Mouse (Mus musculus) limb, embryonic 15.5 days (tissue): ENCODE results near the gene Slc26a3. TPM values are rescaled to one million over a fixed set of nuclear protein-coding genes. Genes with fewer than 3 reads are reported as not detected.

Experiments used
- ATAC-seq: fragments of 200-750 bp; cut with Nextera tagmentation; 2 replicates; pipeline ENCODE4 v1.8.0; 2017; ENCODE audit warnings: low read depth, moderate TSS enrichment; ENCODE audit not compliant: insufficient number of reproducible peaks, low FRiP score, low TSS enrichment
- H3K27ac ChIP-seq: fragments of 300-500 bp; sonication (generic); 2 replicates; pipeline ENCODE4 v1.5.1; 2015; ENCODE audit warnings: moderate library complexity, mild to moderate bottlenecking, inconsistent platforms
- H3K27me3 ChIP-seq: fragments of 300-500 bp; sonication (generic); 2 replicates; pipeline ENCODE4 v1.6.1; 2015; ENCODE audit warnings: inconsistent platforms
- H3K36me3 ChIP-seq: fragments of 300-500 bp; sonication (generic); 2 replicates; pipeline ENCODE4 v1.6.1; 2015; ENCODE audit warnings: inconsistent platforms
- H3K4me1 ChIP-seq: fragments of 300-500 bp; sonication (generic); 2 replicates; pipeline ENCODE4 v1.6.1; 2015; ENCODE audit warnings: inconsistent platforms
- H3K4me2 ChIP-seq: fragments of 300-500 bp; sonication (generic); 2 replicates; pipeline ENCODE4 v1.6.1; 2015; ENCODE audit warnings: mild to moderate bottlenecking, inconsistent platforms
- H3K4me3 ChIP-seq: fragments of 300-500 bp; sonication (generic); 2 replicates; pipeline ENCODE4 v1.5.1; 2015; ENCODE audit warnings: mild to moderate bottlenecking, inconsistent platforms
- H3K9ac ChIP-seq: fragments of 300-500 bp; sonication (generic); 2 replicates; pipeline ENCODE4 v1.6.1; 2015; ENCODE audit warnings: inconsistent platforms
- H3K9me3 ChIP-seq: fragments of 300-500 bp; sonication (generic); 2 replicates; pipeline ENCODE4 v1.6.1; 2016; ENCODE audit warnings: inconsistent platforms
- WGBS: fragments of 180-500 bp; shearing (Covaris S2); methylation state at CpG from one replicate; pipeline ENCODE4 v1.1.7; 2015; 5-methylcytosine and 5-hydroxymethylcytosine counted together
- polyA plus RNA-seq: library from polyadenylated mRNA; unstranded; fragments of >200 nt; fragmentation: Nextera tagmentation; extraction: Ambion mirVana; gene quantifications from 2 replicates; pipeline ENCODE4 v1.2.1, GENCODE M21; 2015

The Slc26a3 gene
- polyA plus RNA-seq, 1 experiment from 2014 or later, result 0.29 TPM

DNA sequence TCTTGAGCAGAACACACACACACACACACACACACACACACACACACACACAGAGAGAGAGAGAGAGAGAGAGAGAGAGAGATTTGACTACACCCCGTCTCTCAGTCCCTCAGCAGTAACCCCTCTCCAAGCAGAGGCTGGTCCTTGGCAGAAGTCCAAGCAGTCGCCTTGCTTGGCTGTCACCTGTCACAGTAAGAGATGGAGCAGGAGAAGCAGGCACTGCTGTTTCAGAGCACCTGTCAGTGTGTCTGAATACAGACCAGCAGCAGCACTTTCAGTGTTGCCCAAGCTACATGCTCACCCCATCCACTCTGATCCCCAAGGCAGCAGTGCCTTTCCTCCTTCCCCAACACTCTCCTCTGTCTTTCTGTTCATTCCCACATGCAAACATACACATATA, 9.8 kb upstream of the Slc26a3 start:
- ATAC-seq, result no peak
- peaks cover 6% of the 10 kb centered on the region; the same call in 1 of the 2 replicates for H3K4me1 ChIP-seq
- H3K27ac ChIP-seq, result no peak overlapping the region
- no peaks in the 10 kb centered on the region for H3K9me3 ChIP-seq
- no peak overlapping the region for H3K9ac ChIP-seq
- H3K36me3 ChIP-seq, result no peaks in the 10 kb centered on the region
- WGBS, result 14% methylated on average over 2 of the region's 2 CpGs
- no peak overlapping the region for H3K4me3 ChIP-seq
- no peak overlapping the region for H3K4me2 ChIP-seq
- no peaks in the 10 kb centered on the region for H3K27me3 ChIP-seq

DNA sequence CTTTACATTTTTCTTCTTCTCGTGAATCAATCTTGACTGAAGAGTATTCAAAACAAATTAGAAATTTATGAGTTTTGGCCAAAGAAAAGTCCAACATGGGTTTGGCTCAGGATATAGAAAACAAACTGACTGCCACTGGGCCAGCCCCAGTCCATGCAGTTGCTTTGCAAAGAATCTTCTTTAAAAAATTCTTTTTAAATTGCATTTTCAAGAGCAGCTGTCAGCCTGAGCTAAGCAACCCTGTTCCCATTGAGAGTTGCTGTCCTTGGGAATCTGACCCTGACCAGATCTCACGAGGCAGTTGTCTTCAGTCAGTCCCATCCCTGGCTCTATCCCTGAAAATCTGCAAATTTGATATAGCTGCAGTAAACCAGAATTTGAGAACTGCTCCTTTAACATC, 8.2 kb upstream of the Slc26a3 start:
- H3K27me3 ChIP-seq, result no peaks in the 10 kb centered on the region
- no peak overlapping the region for H3K9ac ChIP-seq
- H3K36me3 ChIP-seq, result no peaks in the 10 kb centered on the region
- no peaks in the 10 kb centered on the region for H3K4me1 ChIP-seq
- no peak overlapping the region for H3K4me2 ChIP-seq
- 38% methylated on average over 2 of the region's 2 CpGs for WGBS
- no peak overlapping the region for H3K27ac ChIP-seq
- H3K4me3 ChIP-seq, result no peak overlapping the region
- no peak for ATAC-seq
- H3K9me3 ChIP-seq, result no peaks in the 10 kb centered on the region

DNA sequence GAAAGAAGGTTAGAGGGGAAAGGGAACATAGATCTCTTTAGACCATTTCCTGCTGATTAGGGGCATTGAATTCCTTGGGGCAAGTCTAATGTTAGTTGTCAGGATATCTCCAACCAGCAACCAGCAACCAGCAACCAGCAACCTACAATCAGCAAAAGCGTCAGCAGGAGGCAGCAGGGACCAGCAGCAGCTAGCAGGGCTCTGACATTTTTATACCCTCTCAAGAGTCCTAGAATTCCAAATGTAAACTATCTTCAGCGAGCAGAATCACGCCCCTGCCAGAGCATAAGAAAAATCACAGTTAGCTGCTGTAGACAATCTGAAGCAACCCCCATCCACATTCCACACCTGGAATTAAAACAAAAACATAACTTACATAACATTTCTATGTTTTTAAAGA, 3.4 kb upstream of the Slc26a3 start:
- no peaks in the 10 kb centered on the region for H3K36me3 ChIP-seq
- no peak for ATAC-seq
- no peak overlapping the region for H3K4me3 ChIP-seq
- 39% methylated on average over 3 of the region's 3 CpGs for WGBS
- H3K9ac ChIP-seq, result no peak overlapping the region
- no peaks in the 10 kb centered on the region for H3K4me1 ChIP-seq
- H3K9me3 ChIP-seq, result no peaks in the 10 kb centered on the region
- H3K4me2 ChIP-seq, result no peak overlapping the region
- H3K27me3 ChIP-seq, result no peaks in the 10 kb centered on the region
- no peak overlapping the region for H3K27ac ChIP-seq

DNA sequence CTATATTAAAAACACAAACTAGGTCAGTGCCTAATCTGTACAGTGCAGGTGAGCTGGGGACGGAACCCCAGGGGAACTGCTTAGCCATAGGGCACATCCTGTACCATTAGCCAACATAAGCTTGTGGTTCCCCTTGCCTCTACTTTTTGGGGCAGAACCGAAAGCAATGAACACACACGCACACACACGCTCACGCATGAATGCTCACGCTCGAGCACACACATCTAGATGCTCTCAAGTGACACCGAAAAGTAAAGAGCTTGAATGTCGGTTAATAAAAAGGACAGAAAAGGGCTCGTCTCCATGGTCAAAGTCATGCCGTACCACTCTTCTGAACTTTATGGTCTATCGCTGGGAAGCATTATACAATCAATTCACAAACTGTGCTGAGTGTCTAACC, 1.0 kb downstream of the Slc26a3 start:
- whole genome bisulfite sequencing, result 90% methylated on average over 12 of the region's 12 CpGs
- no peaks in the 10 kb centered on the region for H3K36me3 ChIP-seq
- ATAC-seq, result no peak
- H3K4me3 ChIP-seq, result no peak overlapping the region
- H3K4me1 ChIP-seq, result no peaks in the 10 kb centered on the region
- H3K27ac ChIP-seq, result no peak overlapping the region
- H3K9me3 ChIP-seq, result no peaks in the 10 kb centered on the region
- H3K27me3 ChIP-seq, result no peaks in the 10 kb centered on the region
- no peak overlapping the region for H3K9ac ChIP-seq
- H3K4me2 ChIP-seq, result no peak overlapping the region

DNA sequence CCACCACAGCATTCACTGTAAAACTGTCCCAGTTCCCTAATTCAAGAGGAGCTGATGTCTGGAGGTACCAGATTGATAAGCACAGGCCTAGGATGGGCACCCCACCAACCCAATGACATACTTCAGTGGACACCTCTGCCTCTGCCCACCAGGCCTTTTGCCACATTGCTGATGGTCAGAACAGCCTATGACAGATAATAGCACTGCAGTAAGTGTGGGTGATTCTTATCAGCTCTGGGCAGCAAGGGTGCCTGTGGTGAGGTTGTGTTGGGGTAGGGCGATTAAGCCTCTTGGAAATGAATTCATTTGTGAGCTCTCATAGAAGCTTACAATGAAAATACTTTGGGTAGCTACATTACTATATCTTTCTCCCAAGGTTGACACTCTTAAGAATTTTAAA, 5.2 kb downstream of the Slc26a3 start:
- 88% methylated on average over 1 of the region's 1 CpGs for WGBS
- H3K36me3 ChIP-seq, result no peaks in the 10 kb centered on the region
- H3K4me3 ChIP-seq, result no peak overlapping the region
- H3K4me2 ChIP-seq, result no peak overlapping the region
- no peak overlapping the region for H3K9ac ChIP-seq
- ATAC-seq, result no peak
- H3K27me3 ChIP-seq, result no peaks in the 10 kb centered on the region
- H3K27ac ChIP-seq, result no peak overlapping the region
- no peaks in the 10 kb centered on the region for H3K4me1 ChIP-seq
- H3K9me3 ChIP-seq, result no peaks in the 10 kb centered on the region

DNA sequence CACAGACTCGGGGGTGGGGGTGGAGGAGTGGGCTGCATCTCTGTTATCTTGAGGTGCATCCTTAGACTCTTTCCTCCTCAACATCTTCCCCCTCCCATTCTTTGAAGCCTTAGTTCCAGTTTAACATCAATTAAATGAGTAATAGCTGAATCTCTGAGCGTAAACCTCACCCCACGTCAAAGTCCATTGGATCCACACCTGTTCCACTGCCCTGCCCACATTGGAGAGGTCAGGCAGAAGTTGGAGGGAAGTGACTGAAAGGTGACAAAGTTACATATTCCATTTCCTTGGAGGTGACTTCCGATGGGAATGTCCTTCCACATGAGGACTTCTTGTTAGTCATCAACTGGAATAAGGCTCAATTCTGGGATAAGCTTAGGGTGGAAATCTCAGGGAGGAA, 7.0 kb downstream of the Slc26a3 start:
- Histone ChIP-seq H3K27ac (no peak overlapping the region), H3K4me1 (no peaks in the 10 kb centered on the region), H3K4me3 (no peak overlapping the region), H3K9ac (no peak overlapping the region), H3K9me3 (no peaks in the 10 kb centered on the region), H3K27me3 (no peaks in the 10 kb centered on the region), H3K36me3 (no peaks in the 10 kb centered on the region), H3K4me2 (no peak overlapping the region)
- WGBS, result 86% methylated on average over 4 of the region's 4 CpGs
- ATAC-seq, result no peak

DNA sequence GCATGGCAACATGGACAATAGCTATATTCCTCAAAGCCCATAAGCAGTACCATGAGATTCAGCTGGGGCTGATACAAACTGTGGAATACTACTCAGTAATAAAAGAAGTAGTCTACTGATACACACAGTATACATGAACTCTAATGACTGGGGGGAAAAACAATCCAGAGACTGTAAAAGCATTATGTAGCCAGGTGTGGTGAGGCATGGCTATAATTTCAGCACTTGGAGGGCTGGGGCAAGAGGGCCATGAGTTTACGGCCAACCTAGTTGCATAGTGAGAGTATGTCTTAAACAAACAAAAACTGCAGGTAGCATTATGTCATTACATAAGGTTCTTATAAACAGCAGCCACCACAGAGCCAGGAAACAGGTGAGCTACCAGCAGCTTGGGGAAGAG, 10.2 kb downstream of the Slc26a3 start:
- 76% methylated on average over 1 of the region's 1 CpGs for WGBS
- Histone ChIP-seq H3K36me3 (no peaks in the 10 kb centered on the region), H3K27me3 (no peaks in the 10 kb centered on the region), H3K9ac (no peak overlapping the region), H3K4me3 (no peak overlapping the region), H3K4me1 (no peaks in the 10 kb centered on the region), H3K9me3 (no peaks in the 10 kb centered on the region), H3K27ac (no peak overlapping the region), H3K4me2 (no peak overlapping the region)
- ATAC-seq, result no peak

DNA sequence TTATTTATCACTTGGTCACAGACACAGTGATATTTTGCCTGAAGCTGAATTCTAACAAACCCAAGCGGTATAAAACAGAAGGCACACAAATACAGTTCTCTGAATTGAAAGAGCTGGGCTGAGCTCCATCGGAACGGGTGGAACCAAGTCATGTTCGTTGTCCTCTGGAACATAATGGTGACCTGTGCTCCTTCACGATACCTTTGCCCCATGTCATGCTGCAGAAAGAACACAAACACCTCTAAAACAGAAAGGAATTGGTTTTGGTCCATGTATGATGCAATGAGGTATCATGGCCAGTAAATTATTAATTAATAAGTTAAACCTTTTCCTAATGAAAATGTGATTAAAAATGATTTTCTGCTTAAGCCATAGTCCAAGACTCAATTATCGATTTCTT, 11.3 kb downstream of the Slc26a3 start:
- WGBS, result 84% methylated on average over 6 of the region's 6 CpGs
- no peaks in the 10 kb centered on the region for H3K9me3 ChIP-seq
- no peak overlapping the region for H3K27ac ChIP-seq
- no peaks in the 10 kb centered on the region for H3K4me1 ChIP-seq
- no peaks in the 10 kb centered on the region for H3K27me3 ChIP-seq
- no peaks in the 10 kb centered on the region for H3K36me3 ChIP-seq
- H3K9ac ChIP-seq, result no peak overlapping the region
- ATAC-seq, result no peak
- no peak overlapping the region for H3K4me3 ChIP-seq
- H3K4me2 ChIP-seq, result no peak overlapping the region

DNA sequence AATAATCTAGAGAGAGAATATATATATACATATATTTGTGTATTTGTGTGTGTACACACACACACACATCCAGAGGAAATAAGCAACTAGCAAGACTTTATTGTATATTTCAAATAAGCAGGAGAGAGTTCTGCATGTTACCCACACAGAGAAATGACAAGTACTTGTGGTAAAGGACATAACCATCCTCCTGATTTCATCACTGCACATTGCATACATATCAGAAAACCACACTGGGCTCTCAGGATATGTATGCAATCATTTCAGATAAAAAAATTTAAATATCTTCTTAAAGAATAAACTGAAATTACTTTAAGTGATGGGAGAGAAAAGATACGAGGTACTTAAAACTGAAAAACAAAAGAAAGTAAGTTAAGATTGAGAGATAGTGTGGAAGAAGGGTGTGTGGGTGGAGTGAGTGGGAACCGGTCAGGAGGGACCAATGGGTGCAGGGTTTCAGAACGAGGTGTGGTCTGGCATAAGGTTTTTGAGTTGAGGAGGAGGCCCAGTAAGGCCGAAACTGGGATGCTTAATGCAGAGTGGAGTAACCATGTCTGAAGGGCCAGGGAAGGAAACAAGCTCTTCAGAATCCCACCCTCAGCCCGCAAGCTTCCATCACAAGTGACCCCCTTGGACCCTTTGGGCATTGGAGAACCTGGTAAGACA, 14.0 kb downstream of the Slc26a3 start:
- Histone ChIP-seq H3K9ac (no peak overlapping the region), H3K4me1 (no peaks in the 10 kb centered on the region), H3K9me3 (no peaks in the 10 kb centered on the region), H3K4me3 (no peak overlapping the region), H3K36me3 (no peaks in the 10 kb centered on the region), H3K4me2 (no peak overlapping the region), H3K27me3 (no peaks in the 10 kb centered on the region), H3K27ac (no peak overlapping the region)
- no peak for ATAC-seq
- WGBS, result 74% methylated on average over 5 of the region's 5 CpGs

DNA sequence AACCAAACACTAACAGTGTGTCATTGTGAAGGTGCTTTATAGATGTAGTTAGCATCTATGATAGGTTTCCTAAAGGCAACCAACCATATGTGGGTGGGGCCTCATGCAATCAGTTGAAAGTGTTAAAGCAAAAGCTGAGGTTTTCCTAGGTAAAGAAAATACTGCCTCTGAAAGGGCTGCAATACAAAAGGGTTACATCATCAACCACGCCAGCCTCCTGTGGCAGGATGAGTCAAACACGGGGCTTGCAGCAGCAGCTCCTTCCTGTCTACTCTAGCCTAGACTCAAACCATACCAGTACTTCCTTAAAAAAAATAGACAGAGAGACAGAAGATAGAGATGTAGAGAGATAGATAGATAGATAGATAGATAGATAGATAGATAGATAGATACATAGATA, 25.3 kb downstream of the Slc26a3 start:
- Histone ChIP-seq H3K27ac (no peak overlapping the region), H3K27me3 (no peaks in the 10 kb centered on the region), H3K36me3 (no peaks in the 10 kb centered on the region), H3K4me3 (no peak overlapping the region), H3K4me1 (no peaks in the 10 kb centered on the region), H3K9ac (no peak overlapping the region), H3K4me2 (no peak overlapping the region), H3K9me3 (no peaks in the 10 kb centered on the region)
- no peak for ATAC-seq
- 67% methylated on average over 2 of the region's 2 CpGs for WGBS

DNA sequence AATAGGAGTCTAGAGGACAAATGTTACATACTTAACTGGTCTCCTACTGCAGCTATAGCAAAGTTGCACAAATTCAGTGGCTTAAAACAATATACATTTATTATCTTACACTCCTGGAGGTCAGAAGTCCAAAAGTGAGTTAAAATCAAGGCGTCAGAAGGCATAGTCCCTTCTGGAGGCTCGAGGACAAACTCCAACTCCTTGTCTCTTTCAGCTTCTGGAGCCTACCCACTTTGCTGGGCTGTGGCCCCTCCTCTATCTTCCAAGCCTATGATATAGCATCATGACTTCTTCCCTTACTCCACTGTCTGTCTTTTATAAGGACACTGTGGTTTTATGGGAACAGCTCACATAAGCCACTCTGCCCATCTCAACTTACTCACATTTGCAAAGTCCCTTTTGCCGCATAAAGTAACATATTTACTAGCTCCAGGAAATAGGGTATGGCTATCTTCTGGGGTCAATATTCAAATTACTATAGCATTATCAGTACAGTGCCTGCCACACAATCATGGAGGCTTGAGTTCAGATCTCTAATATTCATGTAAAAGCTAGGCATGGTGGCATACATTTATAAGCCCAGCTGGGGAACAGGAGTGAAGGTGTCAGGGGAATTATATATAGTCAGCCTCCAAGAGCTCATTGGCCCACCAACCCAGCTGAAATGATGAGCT, 31.4 kb downstream of the Slc26a3 start:
- no peak overlapping the region for H3K9ac ChIP-seq
- no peaks in the 10 kb centered on the region for H3K27me3 ChIP-seq
- no peak overlapping the region for H3K27ac ChIP-seq
- no peaks in the 10 kb centered on the region for H3K36me3 ChIP-seq
- no peaks in the 10 kb centered on the region for H3K4me1 ChIP-seq
- ATAC-seq, result no peak
- H3K9me3 ChIP-seq, result no peaks in the 10 kb centered on the region
- WGBS, result 70% methylated on average over 3 of the region's 3 CpGs
- H3K4me3 ChIP-seq, result no peak overlapping the region
- H3K4me2 ChIP-seq, result no peak overlapping the region

DNA sequence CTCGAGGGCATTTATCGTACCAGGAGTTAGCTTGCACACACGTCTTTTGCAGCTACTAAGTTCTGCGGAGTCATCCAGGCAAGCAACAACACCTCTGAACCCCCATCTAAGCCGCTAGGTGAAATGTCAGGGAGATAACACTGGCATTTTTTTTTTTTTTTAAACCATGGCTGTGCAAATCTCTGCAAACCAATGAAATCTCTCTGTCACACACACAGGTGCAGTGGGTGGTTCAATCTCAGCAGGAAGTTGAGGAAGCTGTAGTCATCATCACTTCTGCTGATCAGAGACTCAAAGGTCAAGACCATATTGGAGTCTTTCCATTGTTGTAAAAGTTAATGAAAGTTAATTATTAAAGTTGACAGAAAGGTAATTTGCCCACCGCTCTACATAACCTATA, 47.1 kb downstream of the Slc26a3 start:
- no peaks in the 10 kb centered on the region for H3K36me3 ChIP-seq
- no peak overlapping the region for H3K4me2 ChIP-seq
- no peak overlapping the region for H3K27ac ChIP-seq
- whole genome bisulfite sequencing, result 51% methylated on average over 6 of the region's 6 CpGs
- no peak overlapping the region for H3K9ac ChIP-seq
- H3K27me3 ChIP-seq, result no peaks in the 10 kb centered on the region
- H3K4me3 ChIP-seq, result no peak overlapping the region
- H3K4me1 ChIP-seq, result no peaks in the 10 kb centered on the region
- no peaks in the 10 kb centered on the region for H3K9me3 ChIP-seq
- no peak for ATAC-seq
